Mouse (Mus musculus) neural tube, embryonic 10.5 days (tissue): ENCODE results near the gene Sdhc.
A peak's percentile ranks its signal among the peaks of the same experiment; 100 is the strongest.

Experiments used
- DNase-seq: peaks from one replicate; pipeline ENCODE4 v3.0.0-alpha.2; 2017; ENCODE audit warnings: low spot score; ENCODE audit errors: extremely low spot score

Gene Sdhc

DNA sequence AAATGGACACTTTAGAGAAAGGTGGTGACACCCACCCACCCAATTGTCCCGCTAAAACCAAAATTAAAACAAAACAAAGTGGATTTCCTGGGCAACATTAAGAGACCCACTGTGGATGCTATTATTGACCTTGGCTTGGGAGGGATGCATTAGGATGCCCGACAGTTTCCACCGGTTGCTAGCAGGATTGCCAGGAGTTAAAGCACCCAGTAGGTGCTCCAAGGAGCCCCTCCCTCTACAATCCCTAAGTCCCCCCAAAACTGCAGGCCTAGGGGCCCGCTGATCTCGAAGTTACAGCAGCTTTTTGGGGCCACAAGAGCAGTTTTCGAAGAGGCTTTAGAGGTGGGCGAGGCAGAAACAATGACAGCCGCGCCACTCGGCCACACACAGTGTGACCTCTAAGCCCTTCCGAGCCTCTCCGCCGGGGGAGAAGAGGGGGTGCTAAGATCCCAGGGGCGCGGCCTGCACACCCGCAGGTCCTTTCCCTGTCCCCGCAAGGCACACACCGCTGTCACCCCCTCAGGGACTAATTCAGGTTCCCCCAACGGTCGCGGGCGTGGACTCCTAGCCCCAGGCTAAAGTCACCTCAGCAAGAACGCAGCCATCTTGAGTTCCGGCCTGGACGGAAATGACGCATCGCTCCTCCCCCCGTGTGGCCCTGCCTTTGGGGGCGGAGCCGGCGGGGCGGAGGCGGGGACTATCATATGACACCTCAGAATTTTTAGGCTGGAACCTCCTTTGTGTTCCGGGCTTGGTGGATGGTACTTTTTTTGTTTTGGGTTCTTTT lies at the start of gene Sdhc, which contains the start of gene Mpz:
Gene Sdhc (minus strand): TSS at position 630 of the 787 bp plus-strand sequence.
Gene Mpz (plus strand): TSS at position 738 of the 787 bp plus-strand sequence.
- DNase-seq: peak; percentile 94

GRCm38 (mm10) chr1:171199532-171199931 lies 49.1 kb upstream of the Sdhc start:
- no peak for DNase-seq

- DNase-seq: peak; percentile 56
Observed at GRCm38 (mm10) chr1:171195887-171196397, 45.5 kb upstream of the Sdhc start, which contains the start of gene Pcp4l1. Pcp4l1 (minus strand) TSS chr1:171196268.

DNA sequence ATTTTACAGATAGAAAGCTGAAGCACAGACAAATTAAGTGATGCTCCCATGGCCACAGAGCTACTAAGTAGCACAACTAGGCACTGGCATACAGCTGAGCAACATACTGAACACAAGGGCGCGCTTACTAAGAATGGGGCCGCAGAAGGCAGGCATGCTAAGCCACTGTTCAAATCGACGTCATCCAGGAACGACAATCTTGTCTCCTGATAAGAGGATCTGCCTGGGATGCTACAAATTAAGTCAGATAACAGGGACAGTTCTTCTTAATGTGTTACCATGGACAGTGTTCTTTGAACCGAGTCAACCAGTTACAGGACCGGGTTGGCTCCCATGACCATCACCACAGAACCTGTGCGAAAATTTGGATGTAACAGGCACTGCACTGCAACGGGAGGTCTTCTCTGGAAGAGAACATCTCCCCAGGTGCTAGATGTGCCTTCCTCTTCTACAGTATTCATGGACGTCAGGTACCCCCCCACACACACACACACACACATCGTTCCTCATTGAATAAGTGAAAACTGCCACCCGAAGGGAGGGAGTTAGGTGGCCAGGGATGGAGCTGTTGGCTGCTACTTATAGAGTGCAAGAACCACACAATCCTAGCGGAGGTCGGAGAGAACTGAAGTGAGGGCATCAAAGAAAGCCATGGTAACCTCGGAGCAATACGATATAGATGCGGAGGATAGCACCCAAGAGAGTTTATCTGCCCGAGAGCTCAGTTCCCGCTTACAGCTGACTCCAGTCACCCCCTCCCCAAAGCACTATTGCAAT lies 44.8 kb upstream of the Sdhc start:
- DNase-seq: no peak

DNA sequence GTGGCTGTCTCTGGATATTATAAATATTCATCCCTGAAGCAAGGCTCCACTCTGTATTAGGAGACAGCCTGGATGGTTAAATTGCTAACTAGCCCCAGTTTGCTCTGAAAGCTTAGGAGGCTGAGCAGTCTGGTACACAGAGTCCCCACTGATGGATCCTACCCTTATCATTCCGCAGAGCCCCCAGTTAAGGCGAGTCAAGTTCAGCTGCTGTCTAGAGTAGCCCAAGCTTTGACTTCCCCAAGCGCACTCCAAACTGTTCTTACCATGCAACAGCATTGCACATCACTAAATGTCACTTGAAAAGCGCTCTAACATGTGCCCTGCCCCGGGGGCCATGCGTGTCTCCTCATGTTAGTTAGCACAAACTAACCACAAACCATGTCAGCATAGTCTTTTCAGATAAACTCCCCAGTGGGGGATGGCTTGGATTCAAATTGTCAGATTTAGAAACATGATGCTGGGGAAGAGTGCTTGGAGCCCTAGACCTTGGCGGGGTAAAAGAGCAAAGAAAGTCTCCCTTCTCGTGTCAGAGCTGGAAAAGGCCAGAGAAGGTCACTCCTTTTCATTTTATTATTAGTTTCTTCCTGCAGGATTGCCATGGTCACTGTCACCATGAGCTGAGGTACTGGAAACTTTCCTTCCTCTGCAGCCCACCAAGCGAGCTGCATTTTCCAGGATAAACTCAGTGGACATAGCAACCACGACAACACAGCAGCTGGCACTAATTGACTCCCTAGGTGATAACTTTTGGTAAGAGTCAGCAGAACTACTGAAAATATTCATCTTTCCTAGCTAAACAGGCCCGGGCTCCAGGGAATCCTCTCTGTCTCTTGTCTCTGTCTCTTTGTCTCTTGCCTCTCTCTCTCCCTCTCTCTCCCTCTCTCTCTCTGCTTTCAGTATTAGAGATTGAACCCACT lies 43.8 kb upstream of the Sdhc start:
- peak; percentile 37 for DNase-seq

DNA sequence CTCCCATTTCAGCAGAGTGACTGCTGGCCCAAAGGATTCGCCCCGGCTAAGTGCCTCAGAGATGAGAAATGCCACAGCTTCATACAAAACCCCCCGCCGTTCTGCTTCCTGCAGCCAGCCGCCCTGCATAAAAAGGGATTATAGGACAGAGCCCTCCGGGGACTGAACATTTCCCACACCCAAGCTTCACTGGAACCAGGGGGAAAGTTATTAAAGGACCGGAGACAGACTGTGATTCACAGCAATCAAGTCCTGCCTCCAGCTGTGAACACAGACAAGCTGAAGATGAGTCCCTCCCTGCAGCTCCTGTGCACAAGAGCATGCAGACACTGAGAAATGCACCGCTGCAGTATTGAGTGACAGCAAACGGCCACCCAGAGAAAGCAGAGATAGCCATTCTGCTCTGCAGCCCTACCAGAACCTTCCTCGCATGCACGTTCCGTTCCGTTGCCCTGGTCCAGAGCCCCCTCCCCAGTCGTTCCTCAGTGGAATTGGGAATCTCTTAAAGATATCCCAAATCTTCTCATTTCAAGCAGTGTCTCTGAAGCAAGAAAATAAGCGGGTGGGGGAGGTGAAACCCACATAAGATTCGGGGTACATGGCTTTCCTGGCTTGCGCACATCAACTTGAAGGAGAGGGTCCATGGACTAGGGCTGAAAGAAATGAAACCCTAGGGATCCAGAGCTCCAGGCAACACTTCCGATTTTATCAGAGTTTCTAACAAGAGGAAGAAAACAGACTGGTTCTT lies 42.9 kb upstream of the Sdhc start:
- peak; percentile 52 for DNase-seq

- DNase-seq: no peak
Observed at GRCm38 (mm10) chr1:171192283-171192682, 41.9 kb upstream of the Sdhc start.

DNA sequence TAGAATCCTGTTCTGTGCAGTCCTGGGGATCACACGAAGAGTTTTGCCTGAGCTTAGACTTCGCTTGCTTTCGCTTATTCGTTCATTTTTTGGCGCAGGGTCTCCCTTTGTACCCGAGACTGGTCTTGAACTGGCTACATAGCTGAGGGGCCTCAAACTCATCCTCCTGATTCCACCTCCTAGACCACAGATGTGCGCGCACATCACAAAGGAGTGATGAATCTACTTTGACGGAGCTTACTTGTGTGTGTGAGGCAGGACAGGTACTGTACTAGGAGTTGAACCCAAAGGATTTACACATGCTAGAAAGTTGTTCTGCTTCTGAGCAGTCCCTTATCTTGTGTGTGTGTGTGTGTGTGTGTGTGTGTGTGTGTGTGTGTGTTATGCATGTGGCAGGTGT lies 40.4 kb upstream of the Sdhc start:
- no peak for DNase-seq

DNA sequence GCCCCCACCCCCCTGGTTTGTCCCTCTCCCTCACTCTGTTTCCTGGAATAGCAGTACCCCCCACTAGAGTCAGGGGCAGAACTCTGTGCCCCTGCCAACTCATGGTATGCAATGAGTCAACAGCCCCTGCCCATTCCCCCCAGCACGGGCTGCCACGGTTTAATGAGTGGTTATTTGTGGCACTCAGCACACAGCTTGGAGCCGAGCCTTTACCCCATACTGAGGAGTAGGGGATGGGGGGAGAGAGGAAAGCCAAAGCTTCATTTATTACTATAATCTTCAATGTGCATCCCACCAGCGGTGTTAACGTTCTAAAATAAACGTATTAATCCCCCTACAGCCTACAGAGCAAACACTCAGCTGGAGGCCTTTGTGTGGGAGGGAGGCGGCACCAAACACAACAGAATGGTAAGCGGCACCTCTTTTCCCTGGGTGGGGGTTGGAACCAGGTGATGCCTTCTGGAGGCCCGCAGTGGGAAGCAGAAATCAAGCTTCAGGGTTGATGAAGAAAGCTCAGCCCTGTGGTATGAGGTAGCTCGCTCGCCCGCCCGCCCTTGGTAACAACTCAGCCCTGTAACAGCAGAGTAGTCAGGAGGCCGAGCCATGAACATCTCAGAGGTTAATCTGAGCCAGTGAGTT lies 39.2 kb upstream of the Sdhc start:
- no peak for DNase-seq

GRCm38 (mm10) chr1:171189046-171189445 lies 38.6 kb upstream of the Sdhc start:
- DNase-seq: no peak

GRCm38 (mm10) chr1:171187851-171188700 lies 37.7 kb upstream of the Sdhc start:
- DNase-seq: no peak

- DNase-seq: no peak
Observed at GRCm38 (mm10) chr1:171185655-171186054, 35.3 kb upstream of the Sdhc start.

DNA sequence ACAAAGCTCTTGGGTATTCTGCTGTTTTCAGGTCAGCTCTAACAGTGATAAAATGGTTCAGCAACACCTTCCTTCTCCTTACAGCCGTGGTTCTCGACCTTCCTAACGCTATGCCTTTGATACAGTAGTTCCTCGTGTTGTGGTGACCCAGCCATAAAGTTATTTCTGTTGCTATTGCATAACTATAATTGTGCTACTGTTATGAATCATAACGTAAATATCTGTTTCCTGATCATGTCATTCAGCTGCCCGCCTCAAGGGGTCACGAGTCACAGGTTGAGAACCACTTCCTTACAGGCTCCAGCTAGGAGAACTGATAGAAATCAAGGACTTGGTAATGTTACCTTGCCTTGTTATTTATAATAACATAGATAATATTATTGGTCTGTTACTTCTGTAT lies 33.9 kb upstream of the Sdhc start:
- DNase-seq: no peak

DNA sequence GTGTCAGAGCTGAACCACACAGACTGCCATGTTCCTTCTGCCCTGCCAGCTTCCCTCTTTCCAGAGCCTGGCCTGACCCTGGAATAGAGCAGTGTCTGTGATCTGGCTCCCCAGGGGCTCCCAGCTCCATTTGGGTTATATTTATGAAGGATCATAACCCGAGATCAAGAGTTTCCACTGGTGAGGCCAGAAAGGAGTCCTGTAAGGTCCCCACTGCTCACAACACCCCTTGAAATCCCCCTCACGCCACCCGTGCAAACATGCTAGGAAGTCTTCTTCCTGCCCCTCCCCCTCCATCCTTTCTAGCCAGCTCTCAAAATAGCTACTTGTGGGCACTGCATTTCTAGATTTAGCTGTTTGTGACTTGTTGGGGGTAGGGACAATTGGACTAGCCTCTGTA lies 33.2 kb upstream of the Sdhc start:
- no peak for DNase-seq

DNA sequence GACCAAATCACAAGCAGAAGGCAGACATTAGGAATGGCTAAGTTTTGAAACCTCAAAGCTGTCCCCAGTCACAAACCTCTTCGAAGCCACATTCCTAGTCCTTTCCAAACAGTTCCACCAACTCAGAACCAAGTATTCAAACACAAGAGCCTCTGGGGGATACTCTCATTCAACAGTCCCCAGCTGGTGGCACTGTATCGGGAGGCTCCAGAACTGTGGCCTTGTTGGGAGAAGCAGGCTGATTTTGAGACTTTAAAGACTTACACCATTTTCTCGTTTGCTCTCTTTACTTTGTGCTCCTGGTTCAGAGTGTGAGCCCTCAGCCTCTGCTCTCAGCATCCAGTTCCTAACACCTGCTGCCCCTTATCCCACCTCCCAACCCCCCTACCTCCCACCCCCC lies 32.6 kb upstream of the Sdhc start:
- DNase-seq: no peak

- DNase-seq: no peak
Observed at GRCm38 (mm10) chr1:171179487-171180171, 29.2 kb upstream of the Sdhc start.

- DNase-seq: no peak
Observed at GRCm38 (mm10) chr1:171172779-171173178, 22.4 kb upstream of the Sdhc start.

GRCm38 (mm10) chr1:171171138-171171537 lies 20.7 kb upstream of the Sdhc start:
- DNase-seq: no peak
